Mouse (Mus musculus): ENCODE measurements around the gene Cyba. TPM values are rescaled to one million over a fixed set of nuclear protein-coding genes. Genes with fewer than 3 reads are reported as not detected.
A peak's percentile ranks its signal among the peaks of the same experiment; 100 is the strongest.

Cyba gene
- total and polyA plus RNA-seq, 2 experiments from 2014 or later: 17.9 to 37.9 TPM

GRCm38 (mm10) chr8:122398186-122398585 is 34.5 kb downstream of the Cyba start:
- no peak overlapping the region for H3K9ac ChIP-seq
- H3K4me3 ChIP-seq (ENCODE audit: low read depth, low read length): no peak overlapping the region
- H3K4me2 ChIP-seq (ENCODE audit: low read depth): no peak overlapping the region
- no peaks in the 10 kb centered on the region for H3K9me3 ChIP-seq (ENCODE audit: low read length)
- no peak for TF ChIP-seq CTCF (IDR thresholded peaks at IDR 0.05; ENCODE audit: low read depth)
- H3K27me3 ChIP-seq (ENCODE audit: insufficient read depth, low read length): no peaks in the 10 kb centered on the region
- H3K36me3 ChIP-seq (ENCODE audit: insufficient read depth): peaks cover 82% of the 10 kb centered on the region
- 95% methylated on average over 9 of the region's 9 CpGs for WGBS
- DNase-seq (no peak), ATAC-seq (no peak)
- H3K27ac ChIP-seq (ENCODE audit: low read depth, low read length): no peak overlapping the region
- no peaks in the 10 kb centered on the region for H3K4me1 ChIP-seq (ENCODE audit: insufficient read depth)

GRCm38 (mm10) chr8:122395291-122395690 is 37.4 kb downstream of the Cyba start:
- WGBS: 84% methylated on average over 6 of the region's 6 CpGs
- H3K4me1 ChIP-seq (ENCODE audit: insufficient read depth): no peaks in the 10 kb centered on the region
- DNase-seq: no peak
- ATAC-seq: no peak
- no peaks in the 10 kb centered on the region for H3K27me3 ChIP-seq (ENCODE audit: insufficient read depth, low read length)
- H3K9ac ChIP-seq: no peak overlapping the region
- H3K4me2 ChIP-seq (ENCODE audit: low read depth): no peak overlapping the region
- no peak overlapping the region for H3K27ac ChIP-seq (ENCODE audit: low read depth, low read length)
- H3K4me3 ChIP-seq (ENCODE audit: low read depth, low read length): no peak overlapping the region
- H3K36me3 ChIP-seq (ENCODE audit: insufficient read depth): peaks cover 63% of the 10 kb centered on the region
- no peaks in the 10 kb centered on the region for H3K9me3 ChIP-seq (ENCODE audit: low read length)
- no peak for TF ChIP-seq CTCF (IDR thresholded peaks at IDR 0.05; ENCODE audit: low read depth)

- no peaks in the 10 kb centered on the region for H3K9me3 ChIP-seq (ENCODE audit: low read length)
- H3K9ac ChIP-seq: no peak overlapping the region
- no peak overlapping the region for H3K4me3 ChIP-seq (ENCODE audit: low read depth, low read length)
- TF ChIP-seq CTCF (IDR thresholded peaks at IDR 0.05; ENCODE audit: low read depth): no peak
- no peaks in the 10 kb centered on the region for H3K4me1 ChIP-seq (ENCODE audit: insufficient read depth)
- H3K27me3 ChIP-seq (ENCODE audit: insufficient read depth, low read length): no peaks in the 10 kb centered on the region
- H3K4me2 ChIP-seq (ENCODE audit: low read depth): no peak overlapping the region
- peaks cover 56% of the 10 kb centered on the region for H3K36me3 ChIP-seq (ENCODE audit: insufficient read depth)
- no peak for ATAC-seq
- H3K27ac ChIP-seq (ENCODE audit: low read depth, low read length): no peak overlapping the region
- no peak for DNase-seq
Observed at GRCm38 (mm10) chr8:122393717-122394116, 39.0 kb downstream of the Cyba start.

GRCm38 (mm10) chr8:122390758-122391157 is 42.0 kb downstream of the Cyba start:
- ATAC-seq (no peak), DNase-seq (no peak)
- Histone ChIP-seq H3K4me2 (ENCODE audit: low read depth) (no peak overlapping the region), H3K27ac (ENCODE audit: low read depth, low read length) (no peak overlapping the region), H3K27me3 (ENCODE audit: insufficient read depth, low read length) (no peaks in the 10 kb centered on the region), H3K36me3 (ENCODE audit: insufficient read depth) (peaks cover 65% of the 10 kb centered on the region), H3K4me1 (ENCODE audit: insufficient read depth) (no peaks in the 10 kb centered on the region), H3K4me3 (ENCODE audit: low read depth, low read length) (no peak overlapping the region), H3K9me3 (ENCODE audit: low read length) (no peaks in the 10 kb centered on the region), H3K9ac (no peak overlapping the region)
- TF ChIP-seq CTCF (IDR thresholded peaks at IDR 0.05; ENCODE audit: low read depth): no peak
- WGBS: 94% methylated on average over 3 of the region's 3 CpGs

GRCm38 (mm10) chr8:122389357-122389756 is 43.4 kb downstream of the Cyba start:
- no peak overlapping the region for H3K4me3 ChIP-seq (ENCODE audit: low read depth, low read length)
- DNase-seq: no peak
- H3K9me3 ChIP-seq (ENCODE audit: low read length): no peaks in the 10 kb centered on the region
- ATAC-seq: no peak
- H3K27ac ChIP-seq (ENCODE audit: low read depth, low read length): no peak overlapping the region
- peaks cover 69% of the 10 kb centered on the region for H3K36me3 ChIP-seq (ENCODE audit: insufficient read depth)
- peak; percentile 23; the same call in 1 of the 2 replicates for TF ChIP-seq CTCF (IDR thresholded peaks at IDR 0.05; ENCODE audit: low read depth)
- WGBS: 87% methylated on average over 3 of the region's 3 CpGs
- H3K4me1 ChIP-seq (ENCODE audit: insufficient read depth): no peaks in the 10 kb centered on the region
- no peak overlapping the region for H3K4me2 ChIP-seq (ENCODE audit: low read depth)
- no peaks in the 10 kb centered on the region for H3K27me3 ChIP-seq (ENCODE audit: insufficient read depth, low read length)
- H3K9ac ChIP-seq: no peak overlapping the region

- 91% methylated on average over 4 of the region's 4 CpGs for WGBS
Observed at GRCm38 (mm10) chr8:122383039-122383438, 49.7 kb downstream of the Cyba start.

GRCm38 (mm10) chr8:122376365-122377231 is 56.1 kb downstream of the Cyba start, which contains the start of gene Zc3h18:
Gene Zc3h18 (plus strand): TSS chr8:122376609.
- peak; percentile 97 for ATAC-seq
- DNase-seq: peak; percentile 100
- peak within 1 kb of the TSS; percentile 83 for H3K4me2 ChIP-seq (ENCODE audit: low read depth)
- H3K27me3 ChIP-seq (ENCODE audit: insufficient read depth, low read length): no peaks in the 10 kb centered on the region
- H3K36me3 ChIP-seq (ENCODE audit: insufficient read depth): peaks cover 10% of the 10 kb centered on the region
- H3K9ac ChIP-seq: peak within 1 kb of the TSS; percentile 87
- H3K4me3 ChIP-seq (ENCODE audit: low read depth, low read length): peak within 1 kb of the TSS; percentile 93
- WGBS: under 1% methylated on average over 102 of the region's 107 CpGs
- peak within 1 kb of the TSS; percentile 90 for H3K27ac ChIP-seq (ENCODE audit: low read depth, low read length)
- peak; percentile 69 for TF ChIP-seq CTCF (IDR thresholded peaks at IDR 0.05; ENCODE audit: low read depth)
- peaks cover 10% of the 10 kb centered on the region for H3K4me1 ChIP-seq (ENCODE audit: insufficient read depth)
- no peaks in the 10 kb centered on the region for H3K9me3 ChIP-seq (ENCODE audit: low read length)

More at GRCm38 (mm10) chr8:122383039-122383438, 49.7 kb downstream of the Cyba start:
- H3K4me1 ChIP-seq (ENCODE audit: insufficient read depth): peaks cover under 1% of the 10 kb centered on the region; the same call in 1 of the 2 replicates
- no peak overlapping the region for H3K9ac ChIP-seq
- H3K27ac ChIP-seq (ENCODE audit: low read depth, low read length): no peak overlapping the region
- TF ChIP-seq CTCF (IDR thresholded peaks at IDR 0.05; ENCODE audit: low read depth): no peak
- no peaks in the 10 kb centered on the region for H3K27me3 ChIP-seq (ENCODE audit: insufficient read depth, low read length)
- no peak overlapping the region for H3K4me2 ChIP-seq (ENCODE audit: low read depth)
- no peak overlapping the region for H3K4me3 ChIP-seq (ENCODE audit: low read depth, low read length)
- H3K36me3 ChIP-seq (ENCODE audit: insufficient read depth): peaks cover 58% of the 10 kb centered on the region
- no peak for ATAC-seq
- H3K9me3 ChIP-seq (ENCODE audit: low read length): no peaks in the 10 kb centered on the region
- DNase-seq: no peak

All from forebrain, postnatal 0 days (tissue).